In genomic region chr14:32683982-32684734, GRCm38 (mm10) we compare ENCODE assay signal across 8 mouse cellular contexts. TPM values are rescaled to one million over a fixed set of nuclear protein-coding genes. Genes with fewer than 3 reads are reported as not detected.
A peak's percentile ranks its signal among the peaks of the same experiment; 100 is the strongest.
DNase-seq lines count a peak whose midpoint lies in the region; ATAC-seq and TF ChIP-seq lines count a peak whose summit lies in the region.

No protein-coding gene starts in this region.

- intact Hi-C loops in gastrocnemius, adult 2 months (cut with DNase I), result loop anchor here (2.0 kb wide), 1 partner anchor 17 kb away; no protein-coding TSS in a partner anchor
- intact Hi-C loops in gastrocnemius, postnatal 14 days (cut with DNase I; ENCODE audit: low total_unique reads), result no loop called here

- ATAC-seq in activated CD4-positive, CD25-positive, alpha-beta regulatory T cell, adult 4 months, result no peak

- peak overlapping the region; percentile 81 for H3K4me3 ChIP-seq in gastrocnemius, adult 2 months

- no peak for TF ChIP-seq CTCF in gastrocnemius, adult 2 months (IDR thresholded peaks at IDR 0.05)

- peak; percentile 71 for DNase-seq in gastrocnemius, adult 2 months
- no peak for DNase-seq in gastrocnemius, postnatal 14 days
- DNase-seq in spleen, adult 18-20 months, result peak; percentile 5 to 21
- no peak for DNase-seq in spleen, postnatal 14 days (ENCODE audit: low spot score in 2 of 2)
- peak; percentile 40 for DNase-seq in kidney, postnatal 14 days
- DNase-seq in gastrocnemius, postnatal 25 days, result no peak
- no peak for DNase-seq in testis, postnatal 10 days (ENCODE audit: low spot score)

- H3K27ac ChIP-seq in gastrocnemius, adult 2 months, result peak overlapping the region; percentile 99

RNA-seq across cellular contexts. Expression of gene 3425401B19Rik, which starts 0.9 kb away (rescaled TPM):
- total RNA-seq in gastrocnemius, adult 2 months (2021), result 100 to 1,000 TPM; 264 to 326 TPM
- total RNA-seq in gastrocnemius, postnatal 14 days (2021), result 100 to 1,000 TPM; 214 to 233 TPM
- polyA plus RNA-seq in activated CD4-positive, CD25-positive, alpha-beta regulatory T cell, adult 4 months (2017; shearing (Covaris generic)), result not detected
- total RNA-seq in gastrocnemius, postnatal 25 days (2021), result 100 to 1,000 TPM; 269 to 303 TPM

Comparison
In these comparisons a context has a peak if more than half of its experiments do, and no peak if none do; other contexts are left out.
1. DNase-seq: peak in gastrocnemius, adult 2 months (single experiment), spleen, adult 18-20 months (2 of 2) and kidney, postnatal 14 days (single experiment); none in gastrocnemius, postnatal 14 days (single experiment), spleen, postnatal 14 days (0 of 2), gastrocnemius, postnatal 25 days (single experiment) and testis, postnatal 10 days (single experiment).